Mouse (Mus musculus): ENCODE data around the gene Acadvl. TPM values are rescaled to one million over a fixed set of nuclear protein-coding genes. Genes with fewer than 3 reads are reported as not detected.

The Acadvl gene
- polyA plus RNA-seq, 1 experiment: 87.8 TPM

DNA sequence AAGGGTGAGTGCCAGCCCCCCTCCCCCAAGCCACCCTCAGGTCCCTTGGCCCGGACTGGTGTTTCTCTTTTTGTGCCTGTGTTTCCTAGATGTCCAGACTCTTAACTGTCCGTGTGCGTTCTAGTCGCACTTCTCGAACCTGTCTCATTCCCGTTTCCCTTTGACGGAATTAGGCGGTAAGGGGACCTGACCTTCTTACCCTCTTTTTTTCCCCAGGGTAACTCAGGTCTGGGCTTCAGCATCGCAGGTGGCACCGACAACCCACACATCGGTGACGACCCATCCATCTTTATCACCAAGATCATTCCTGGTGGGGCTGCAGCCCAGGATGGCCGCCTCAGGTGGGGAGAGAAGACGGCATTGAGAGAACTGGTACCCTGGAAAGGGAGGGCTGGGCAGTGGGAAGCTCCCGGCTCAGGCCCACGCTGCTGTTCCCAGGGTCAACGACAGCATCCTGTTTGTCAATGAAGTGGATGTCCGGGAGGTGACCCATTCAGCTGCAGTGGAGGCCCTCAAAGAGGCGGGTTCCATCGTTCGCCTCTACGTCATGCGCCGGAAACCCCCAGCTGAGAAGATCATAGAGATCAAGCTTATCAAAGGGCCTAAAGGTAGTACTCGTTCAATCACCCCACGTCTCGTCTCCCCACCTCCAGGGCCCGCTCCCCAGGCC lies 15.6 kb upstream of the Acadvl start:
- no peak overlapping the region for H3K4me3 ChIP-seq (ENCODE audit: insufficient read depth, poor library complexity, severe bottlenecking)
- H3ac ChIP-seq (ENCODE audit: control insufficient read depth, insufficient read length, low read depth): no peak overlapping the region
- H3K79me3 ChIP-seq (ENCODE audit: low read depth): peaks cover 8% of the 10 kb centered on the region
- H3K79me2 ChIP-seq (ENCODE audit: control insufficient read depth, insufficient read depth): peaks cover 40% of the 10 kb centered on the region
- TF ChIP-seq MYOD1 (IDR thresholded peaks at IDR 0.05; ENCODE audit: control insufficient read depth, insufficient read length, low read depth): no peak
- no peaks in the 10 kb centered on the region for H3K27me3 ChIP-seq (ENCODE audit: control insufficient read depth, insufficient read depth, insufficient read length)
- H3K36me3 ChIP-seq (ENCODE audit: control insufficient read depth, insufficient read depth): peaks cover 28% of the 10 kb centered on the region

DNA sequence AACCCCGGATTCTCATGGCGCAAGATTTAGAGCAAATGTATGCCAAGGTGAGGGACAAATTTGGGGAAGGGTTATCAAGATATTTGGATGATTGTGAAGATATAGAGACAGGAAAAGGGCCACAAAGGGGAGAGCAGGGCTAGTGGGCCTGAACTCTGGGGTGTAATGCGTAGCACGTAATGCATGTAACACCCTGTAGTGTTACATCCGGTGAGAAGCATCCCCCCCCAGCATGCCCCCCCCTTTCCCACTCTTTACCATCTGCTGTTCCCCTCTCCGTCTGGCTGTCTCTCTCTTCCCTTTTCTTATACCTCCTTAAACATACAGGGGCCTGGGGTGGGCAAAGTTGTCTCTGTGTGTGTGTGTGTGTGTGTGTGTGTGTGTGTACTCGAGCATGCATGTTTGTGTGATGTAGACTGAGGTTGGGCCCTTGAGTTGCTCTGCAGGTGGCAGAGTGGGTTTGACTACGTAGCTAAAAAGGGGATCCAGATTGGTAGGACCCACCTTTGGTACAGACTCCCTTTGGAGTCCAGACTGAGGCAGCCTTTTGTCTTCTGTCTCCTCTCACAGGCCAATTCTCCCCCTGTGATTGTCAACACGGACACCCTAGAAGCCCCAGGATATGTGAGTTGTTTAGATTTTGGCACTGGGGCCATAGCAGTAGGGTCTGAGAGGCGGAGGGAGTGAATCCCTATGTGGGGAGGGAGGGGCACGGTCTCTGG lies 14.8 kb upstream of the Acadvl start:
- no peak overlapping the region for H3ac ChIP-seq (ENCODE audit: control insufficient read depth, insufficient read length, low read depth)
- H3K36me3 ChIP-seq (ENCODE audit: control insufficient read depth, insufficient read depth): peaks cover 28% of the 10 kb centered on the region
- TF ChIP-seq MYOD1 (IDR thresholded peaks at IDR 0.05; ENCODE audit: control insufficient read depth, insufficient read length, low read depth) (no peak), USF1 (IDR thresholded peaks at IDR 0.05; ENCODE audit: low read depth) (no peak), MAX (IDR thresholded peaks at IDR 0.05) (no peak), MYOG (IDR thresholded peaks at IDR 0.05; ENCODE audit: control insufficient read depth, extremely low read depth, insufficient read length) (no peak), CTCF (IDR thresholded peaks at IDR 0.05; ENCODE audit: control insufficient read depth, insufficient read depth, insufficient read length) (no peak)
- peaks cover 48% of the 10 kb centered on the region for H3K79me2 ChIP-seq (ENCODE audit: control insufficient read depth, insufficient read depth)
- peak overlapping the region; percentile 8 for H3K4me3 ChIP-seq (ENCODE audit: insufficient read depth, poor library complexity, severe bottlenecking)
- peaks cover 12% of the 10 kb centered on the region for H3K79me3 ChIP-seq (ENCODE audit: low read depth)
- no peaks in the 10 kb centered on the region for H3K27me3 ChIP-seq (ENCODE audit: control insufficient read depth, insufficient read depth, insufficient read length)

DNA sequence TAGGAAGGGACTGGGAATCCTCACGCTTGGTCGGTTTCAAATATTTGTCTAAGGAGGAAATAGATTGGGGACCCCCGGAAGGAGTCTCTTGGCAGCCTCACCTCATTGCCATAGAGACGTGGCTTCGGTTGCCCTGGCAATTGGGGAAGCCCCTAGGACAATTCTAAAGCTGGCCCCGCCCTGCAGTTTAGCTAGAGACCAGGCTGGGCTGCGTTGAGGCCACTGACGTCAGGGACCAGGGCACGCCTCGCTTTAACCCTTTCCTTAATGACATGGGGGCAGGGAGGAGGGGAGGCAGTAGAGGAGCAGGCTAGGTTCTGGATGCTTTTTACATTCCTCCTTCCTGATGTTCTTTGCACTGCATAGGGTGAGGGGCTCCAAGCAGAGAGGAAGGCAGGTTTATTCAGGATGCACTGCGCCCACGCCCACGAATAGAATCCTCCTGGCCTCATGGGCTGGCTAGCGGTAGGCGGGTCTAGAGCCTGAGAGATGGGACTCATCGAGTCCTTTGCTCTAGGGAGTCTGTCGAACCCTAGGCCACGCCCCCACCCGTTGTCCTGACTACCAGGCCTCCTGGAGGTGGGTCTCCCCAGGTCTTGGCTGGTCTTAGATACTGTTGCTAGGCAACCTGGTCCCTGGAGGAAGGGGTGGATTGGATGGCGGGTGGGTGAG lies 14.1 kb upstream of the Acadvl start:
- H3ac ChIP-seq (ENCODE audit: control insufficient read depth, insufficient read length, low read depth): peak overlapping the region; percentile 52
- peaks cover 25% of the 10 kb centered on the region for H3K36me3 ChIP-seq (ENCODE audit: control insufficient read depth, insufficient read depth)

DNA sequence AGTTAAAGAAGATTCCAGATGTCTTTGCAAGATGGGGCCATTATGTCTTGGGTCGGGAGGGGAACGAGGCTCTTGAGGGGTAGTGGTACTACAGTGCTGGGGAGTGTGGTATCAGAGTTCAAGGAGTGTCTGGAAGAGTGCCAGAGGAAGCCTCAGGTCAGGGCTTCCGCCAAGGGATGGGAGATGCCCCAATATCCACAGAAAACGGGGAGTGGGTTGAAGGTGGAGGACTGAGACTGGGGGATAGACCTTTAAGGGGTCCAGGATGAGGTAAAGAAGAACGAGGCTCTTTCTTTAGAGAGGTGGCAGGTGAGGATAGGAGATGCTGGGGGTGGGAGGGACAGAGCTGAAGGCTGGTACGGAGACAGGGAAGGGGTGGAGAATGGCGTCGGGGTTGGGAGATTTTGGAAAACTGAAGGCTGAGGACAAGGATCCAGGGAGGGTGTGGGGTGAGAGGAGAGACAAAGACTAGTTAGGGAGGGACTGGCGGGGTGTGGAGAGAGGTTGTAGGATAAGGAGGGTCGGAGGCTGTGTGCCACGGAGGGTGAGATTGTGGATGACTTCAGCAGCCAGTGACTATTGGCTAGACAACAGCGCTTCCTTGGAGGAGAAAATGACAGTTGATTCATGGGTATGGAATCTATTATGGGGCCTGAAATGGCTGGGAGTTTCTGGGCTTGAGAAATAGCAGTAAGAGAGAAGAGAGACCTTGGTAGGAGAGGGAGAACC lies 13.4 kb upstream of the Acadvl start:
- no peak for TF ChIP-seq FOSL1 (IDR thresholded peaks at IDR 0.05; ENCODE audit: insufficient read depth, low read length, poor library complexity, severe bottlenecking)
- TF ChIP-seq USF1 (IDR thresholded peaks at IDR 0.05; ENCODE audit: low read depth): no peak
- TF ChIP-seq CEBPB (IDR thresholded peaks at IDR 0.05; ENCODE audit: low read depth): no peak
- no peak for TF ChIP-seq MAX (IDR thresholded peaks at IDR 0.05)
- TF ChIP-seq MYOD1 (IDR thresholded peaks at IDR 0.05; ENCODE audit: control insufficient read depth, insufficient read length, low read depth): no peak
- no peak for TF ChIP-seq MYOG (IDR thresholded peaks at IDR 0.05; ENCODE audit: control insufficient read depth, extremely low read depth, insufficient read length)
- no peak for TF ChIP-seq CTCF (IDR thresholded peaks at IDR 0.05; ENCODE audit: control insufficient read depth, insufficient read depth, insufficient read length)
- Histone ChIP-seq H3K27me3 (ENCODE audit: control insufficient read depth, insufficient read depth, insufficient read length) (no peaks in the 10 kb centered on the region), H3ac (ENCODE audit: control insufficient read depth, insufficient read length, low read depth) (peak overlapping the region; percentile 45), H3K4me3 (ENCODE audit: insufficient read depth, poor library complexity, severe bottlenecking) (no peak overlapping the region), H3K36me3 (ENCODE audit: control insufficient read depth, insufficient read depth) (peaks cover 25% of the 10 kb centered on the region), H3K79me3 (ENCODE audit: low read depth) (peaks cover 20% of the 10 kb centered on the region), H3K79me2 (ENCODE audit: control insufficient read depth, insufficient read depth) (peaks cover 63% of the 10 kb centered on the region)

More for the DNA sequence above, 14.1 kb upstream of the Acadvl start:
- no peak for TF ChIP-seq MYOG (IDR thresholded peaks at IDR 0.05; ENCODE audit: control insufficient read depth, extremely low read depth, insufficient read length)
- TF ChIP-seq CTCF (IDR thresholded peaks at IDR 0.05; ENCODE audit: control insufficient read depth, insufficient read depth, insufficient read length): no peak
- no peak for TF ChIP-seq FOSL1 (IDR thresholded peaks at IDR 0.05; ENCODE audit: insufficient read depth, low read length, poor library complexity, severe bottlenecking)
- no peak for TF ChIP-seq MYOD1 (IDR thresholded peaks at IDR 0.05; ENCODE audit: control insufficient read depth, insufficient read length, low read depth)
- no peak for TF ChIP-seq CEBPB (IDR thresholded peaks at IDR 0.05; ENCODE audit: low read depth)
- no peak for TF ChIP-seq USF1 (IDR thresholded peaks at IDR 0.05; ENCODE audit: low read depth)
- peak; percentile 34 for TF ChIP-seq MAX (IDR thresholded peaks at IDR 0.05)
- H3K79me2 ChIP-seq (ENCODE audit: control insufficient read depth, insufficient read depth): peaks cover 56% of the 10 kb centered on the region
- peaks cover 16% of the 10 kb centered on the region for H3K79me3 ChIP-seq (ENCODE audit: low read depth)
- peak overlapping the region; percentile 8 for H3K4me3 ChIP-seq (ENCODE audit: insufficient read depth, poor library complexity, severe bottlenecking)
- H3K27me3 ChIP-seq (ENCODE audit: control insufficient read depth, insufficient read depth, insufficient read length): no peaks in the 10 kb centered on the region

DNA sequence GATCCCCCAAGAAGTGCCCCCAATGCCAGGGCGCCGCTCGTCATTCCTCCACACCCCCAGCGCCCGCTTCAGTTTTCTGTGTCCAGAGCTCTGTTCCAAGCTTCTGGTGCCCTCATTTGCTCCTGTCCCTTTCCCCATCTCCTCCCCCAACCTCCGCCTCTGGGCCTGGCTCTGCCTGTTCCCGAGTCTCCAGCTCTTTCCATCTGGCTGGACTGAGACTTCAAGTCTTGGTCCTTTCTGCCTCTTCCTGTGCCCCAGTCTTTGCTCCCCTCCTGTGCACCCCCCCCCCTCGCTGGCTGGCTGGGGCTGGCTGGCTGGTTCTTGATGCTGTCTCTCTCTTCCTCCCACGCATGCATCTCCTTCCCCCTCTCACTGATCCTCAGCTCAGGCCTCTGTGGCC lies 12.2 kb upstream of the Acadvl start:
- peaks cover 74% of the 10 kb centered on the region for H3K79me2 ChIP-seq (ENCODE audit: control insufficient read depth, insufficient read depth)
- H3K4me3 ChIP-seq (ENCODE audit: insufficient read depth, poor library complexity, severe bottlenecking): no peak overlapping the region
- peaks cover 32% of the 10 kb centered on the region for H3K79me3 ChIP-seq (ENCODE audit: low read depth)
- H3K27me3 ChIP-seq (ENCODE audit: control insufficient read depth, insufficient read depth, insufficient read length): no peaks in the 10 kb centered on the region
- H3ac ChIP-seq (ENCODE audit: control insufficient read depth, insufficient read length, low read depth): peak overlapping the region; percentile 21
- no peak for TF ChIP-seq CTCF (IDR thresholded peaks at IDR 0.05; ENCODE audit: control insufficient read depth, insufficient read depth, insufficient read length)
- no peak for TF ChIP-seq USF1 (IDR thresholded peaks at IDR 0.05; ENCODE audit: low read depth)
- no peak for TF ChIP-seq MAX (IDR thresholded peaks at IDR 0.05)
- TF ChIP-seq FOSL1 (IDR thresholded peaks at IDR 0.05; ENCODE audit: insufficient read depth, low read length, poor library complexity, severe bottlenecking): no peak
- TF ChIP-seq CEBPB (IDR thresholded peaks at IDR 0.05; ENCODE audit: low read depth): no peak
- no peak for TF ChIP-seq MYOG (IDR thresholded peaks at IDR 0.05; ENCODE audit: control insufficient read depth, extremely low read depth, insufficient read length)
- TF ChIP-seq MYOD1 (IDR thresholded peaks at IDR 0.05; ENCODE audit: control insufficient read depth, insufficient read length, low read depth): no peak
- H3K36me3 ChIP-seq (ENCODE audit: control insufficient read depth, insufficient read depth): peaks cover 15% of the 10 kb centered on the region

All from C2C12 (cell line).